Mouse (Mus musculus) heart, embryonic 11.5 days (tissue): ENCODE results near the gene 1700113H08Rik. TPM values are rescaled to one million over a fixed set of nuclear protein-coding genes. Genes with fewer than 3 reads are reported as not detected.

ENCODE experiments used
- ATAC-seq: fragments of 200-750 bp; cut with Nextera tagmentation; replicated peaks from 2 replicates; pipeline ENCODE4 v1.8.0; 2017; ENCODE audit warnings: moderate library complexity; ENCODE audit not compliant: insufficient number of reproducible peaks, low FRiP score, low TSS enrichment
- H3K27ac ChIP-seq: fragments of 300-500 bp; sonication (generic); 2 replicates; pipeline ENCODE4 v1.5.1; 2014; ENCODE audit warnings: mild to moderate bottlenecking, low read depth, low read length
- H3K27me3 ChIP-seq: fragments of 300-500 bp; sonication (generic); 2 replicates; pipeline ENCODE4 v1.6.1; 2014; ENCODE audit warnings: mild to moderate bottlenecking, low read length, mixed read lengths; ENCODE audit not compliant: control insufficient read depth, insufficient read depth
- H3K36me3 ChIP-seq: fragments of 300-500 bp; sonication (generic); 2 replicates; pipeline ENCODE4 v1.6.1; 2014; ENCODE audit warnings: mild to moderate bottlenecking, low read length, moderate library complexity, mixed read lengths; ENCODE audit not compliant: control insufficient read depth, insufficient read depth
- H3K4me1 ChIP-seq: fragments of 300-500 bp; sonication (generic); 2 replicates; pipeline ENCODE4 v1.6.1; 2014; ENCODE audit warnings: low read length; ENCODE audit not compliant: control insufficient read depth, insufficient read depth
- H3K4me2 ChIP-seq: fragments of 300-500 bp; sonication (generic); 2 replicates; pipeline ENCODE4 v1.6.1; 2014; ENCODE audit warnings: mild to moderate bottlenecking, moderate library complexity
- H3K4me3 ChIP-seq: fragments of 300-500 bp; sonication (generic); 2 replicates; pipeline ENCODE4 v1.5.1; 2014; ENCODE audit warnings: low read depth, low read length
- H3K9ac ChIP-seq: fragments of 300-500 bp; sonication (generic); 2 replicates; pipeline ENCODE4 v1.6.1; 2014; ENCODE audit warnings: mild to moderate bottlenecking, low read depth, low read length, moderate library complexity
- H3K9me3 ChIP-seq: fragments of 300-500 bp; sonication (generic); replicated peaks from 2 replicates; pipeline ENCODE4 v1.6.1; 2016; ENCODE audit warnings: low read length; ENCODE audit not compliant: control insufficient read depth
- WGBS: fragments of 180-500 bp; shearing (Covaris S2); extraction: QIAGEN DNeasy Blood & Tissue Kit; methylation state at CpG from one replicate; pipeline ENCODE4 v1.1.7; 2014; ENCODE audit not compliant: insufficient replicate concordance; 5-methylcytosine and 5-hydroxymethylcytosine counted together
- polyA plus RNA-seq: library from polyadenylated mRNA; unstranded; fragments of >200 nt; fragmentation: Nextera tagmentation; extraction: Ambion mirVana; gene quantifications from 2 replicates; pipeline ENCODE4 v1.2.1, GENCODE M21; 2014

1700113H08Rik gene
- polyA plus RNA-seq, 1 experiment from 2014 or later, result 0.20 TPM

DNA sequence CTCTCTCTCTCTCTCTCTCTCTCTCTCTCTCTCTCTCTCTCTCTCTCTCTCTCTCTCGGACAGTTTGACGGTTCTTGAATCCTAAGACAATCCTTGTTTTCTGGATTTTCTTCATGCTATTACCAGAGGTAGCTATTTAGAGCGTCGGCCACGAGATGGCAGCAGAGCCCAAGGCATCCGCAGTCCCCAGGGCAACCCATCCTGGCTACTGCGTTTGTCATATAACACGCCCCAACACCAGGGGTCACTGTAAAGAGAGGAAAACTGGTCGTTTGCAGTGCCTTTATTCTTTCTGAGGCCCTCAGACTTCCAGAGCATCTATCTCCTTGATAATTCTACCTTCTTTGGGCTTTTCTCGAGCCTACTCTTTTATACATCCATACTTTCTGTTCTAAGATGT lies 33.0 kb upstream of the 1700113H08Rik start:
- ATAC-seq, result 0 out of 2 replicates have a peak, but pooled peaks have one; percentile 59
- 4% methylated on average over 10 of the region's 10 CpGs for WGBS
- Histone ChIP-seq H3K4me1 (no peaks in the 10 kb centered on the region), H3K4me3 (no peak overlapping the region), H3K9ac (no peak overlapping the region), H3K27ac (no peak overlapping the region), H3K4me2 (no peak overlapping the region), H3K36me3 (no peaks in the 10 kb centered on the region), H3K9me3 (no peaks in the 10 kb centered on the region), H3K27me3 (0 out of 2 replicates have a peak, but pooled peaks cover 2% of the 10 kb centered on the region)

GRCm38 (mm10) chr10:87032768-87033167 lies 25.1 kb upstream of the 1700113H08Rik start:
- Histone ChIP-seq H3K4me1 (peaks cover 2% of the 10 kb centered on the region), H3K4me3 (no peak overlapping the region), H3K36me3 (no peaks in the 10 kb centered on the region), H3K4me2 (no peak overlapping the region), H3K9ac (no peak overlapping the region), H3K27ac (no peak overlapping the region), H3K9me3 (no peaks in the 10 kb centered on the region), H3K27me3 (no peaks in the 10 kb centered on the region)
- ATAC-seq, result no peak
- 75% methylated on average over 8 of the region's 8 CpGs for whole genome bisulfite sequencing

DNA sequence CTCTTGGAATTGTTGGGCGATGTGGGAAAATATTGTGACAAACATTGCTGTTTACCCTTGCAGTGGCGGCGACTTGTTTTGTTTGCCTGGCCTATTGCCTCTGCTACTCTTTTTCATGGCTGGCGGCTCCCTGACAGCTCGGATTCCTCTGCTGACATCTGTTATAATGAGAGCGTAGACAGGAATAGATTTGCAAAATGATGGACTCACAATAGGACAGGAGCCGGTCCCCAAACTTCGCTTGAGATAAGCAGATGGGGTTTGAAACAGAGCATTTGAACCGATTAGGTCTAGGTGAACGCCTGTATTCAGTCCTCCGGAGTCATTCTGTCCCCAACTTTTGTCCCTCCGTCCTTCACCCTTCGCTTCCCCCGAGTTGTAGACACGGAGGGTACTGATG lies 22.0 kb upstream of the 1700113H08Rik start:
- no peak overlapping the region for H3K27ac ChIP-seq
- H3K9ac ChIP-seq, result no peak overlapping the region
- no peaks in the 10 kb centered on the region for H3K36me3 ChIP-seq
- no peaks in the 10 kb centered on the region for H3K9me3 ChIP-seq
- H3K4me1 ChIP-seq, result peaks cover 8% of the 10 kb centered on the region
- no peak for ATAC-seq
- WGBS, result 78% methylated on average over 15 of the region's 15 CpGs
- no peak overlapping the region for H3K4me2 ChIP-seq
- H3K4me3 ChIP-seq, result no peak overlapping the region
- no peaks in the 10 kb centered on the region for H3K27me3 ChIP-seq

DNA sequence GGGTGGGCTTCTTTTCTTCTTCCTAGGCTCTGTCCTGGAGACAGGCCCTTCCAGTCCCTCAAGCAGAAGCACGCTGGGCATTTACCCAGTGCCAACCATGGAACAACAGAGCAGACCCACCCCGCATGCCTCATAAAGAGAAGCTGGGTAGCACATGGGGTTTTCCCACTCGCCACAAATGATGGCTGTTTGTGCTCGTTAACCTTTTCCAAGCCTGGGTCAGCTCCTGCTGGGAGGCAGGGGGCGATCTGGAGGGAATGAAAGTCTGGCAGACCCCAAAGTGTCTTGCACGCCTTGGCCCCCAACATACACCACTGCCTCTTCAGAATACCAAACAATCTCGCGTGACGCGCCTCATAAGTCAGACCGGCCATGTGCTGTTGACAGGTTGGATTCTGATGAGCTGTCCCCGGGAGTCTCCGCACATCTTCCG lies 21.6 kb upstream of the 1700113H08Rik start:
- Histone ChIP-seq H3K4me2 (peak overlapping the region; percentile 25; the same call in 1 of the 2 replicates), H3K4me1 (peaks cover 8% of the 10 kb centered on the region), H3K9me3 (no peaks in the 10 kb centered on the region), H3K27me3 (no peaks in the 10 kb centered on the region), H3K36me3 (no peaks in the 10 kb centered on the region), H3K27ac (no peak overlapping the region), H3K9ac (no peak overlapping the region), H3K4me3 (no peak overlapping the region)
- WGBS, result 51% methylated on average over 14 of the region's 14 CpGs
- no peak for ATAC-seq

DNA sequence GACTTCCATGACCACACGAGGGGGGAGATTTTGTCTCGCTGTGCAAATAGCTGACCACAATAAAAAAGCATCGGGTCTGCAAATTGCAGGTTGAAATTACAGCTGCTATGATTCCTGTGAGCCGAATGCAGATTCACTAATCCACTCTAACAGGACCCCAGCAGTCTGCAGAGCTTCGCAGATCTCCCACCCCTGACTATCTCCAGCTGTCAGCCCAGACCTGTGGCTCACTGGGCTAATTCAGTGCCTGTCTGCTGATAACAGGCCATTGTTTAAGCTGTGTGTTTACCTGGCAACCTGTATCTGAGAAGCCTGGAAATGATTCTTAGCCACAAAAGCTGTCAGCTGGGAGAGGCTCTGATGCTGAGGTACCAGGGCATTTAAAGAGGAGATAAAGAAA lies 20.8 kb upstream of the 1700113H08Rik start:
- Histone ChIP-seq H3K9me3 (no peaks in the 10 kb centered on the region), H3K27ac (no peak overlapping the region), H3K4me3 (no peak overlapping the region), H3K27me3 (no peaks in the 10 kb centered on the region), H3K36me3 (no peaks in the 10 kb centered on the region), H3K4me1 (peaks cover 8% of the 10 kb centered on the region), H3K4me2 (peak overlapping the region; percentile 25; the same call in 1 of the 2 replicates), H3K9ac (no peak overlapping the region)
- WGBS, result 25% methylated on average over 5 of the region's 5 CpGs
- ATAC-seq, result 0 out of 2 replicates have a peak, but pooled peaks have one; percentile 55

DNA sequence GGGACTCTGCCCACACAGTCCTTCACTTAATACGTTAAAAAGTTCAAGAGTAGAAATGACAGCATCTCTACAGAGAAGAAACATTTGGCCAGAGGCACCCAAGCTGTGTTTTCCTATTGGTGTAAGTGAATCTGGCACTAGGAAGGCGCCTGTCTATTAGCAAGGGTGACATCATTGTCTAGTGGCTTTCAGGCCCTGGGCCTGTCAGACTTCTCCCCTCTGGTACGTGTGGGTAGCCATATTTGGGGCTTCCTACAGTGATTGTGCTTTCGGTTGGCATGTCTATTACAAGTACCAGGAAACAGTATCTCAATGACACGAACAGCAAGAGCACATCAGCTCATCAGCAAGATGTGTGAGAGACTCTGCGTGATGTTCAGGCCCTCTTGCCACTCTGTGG lies 18.5 kb upstream of the 1700113H08Rik start:
- H3K27me3 ChIP-seq, result 0 out of 2 replicates have a peak, but pooled peaks cover 3% of the 10 kb centered on the region
- H3K9me3 ChIP-seq, result no peaks in the 10 kb centered on the region
- H3K4me2 ChIP-seq, result no peak overlapping the region
- H3K4me3 ChIP-seq, result no peak overlapping the region
- ATAC-seq, result no peak
- no peaks in the 10 kb centered on the region for H3K36me3 ChIP-seq
- H3K4me1 ChIP-seq, result peaks cover 8% of the 10 kb centered on the region
- WGBS, result 48% methylated on average over 6 of the region's 6 CpGs
- no peak overlapping the region for H3K9ac ChIP-seq
- peak overlapping the region; percentile 32; the same call in 1 of the 2 replicates for H3K27ac ChIP-seq

DNA sequence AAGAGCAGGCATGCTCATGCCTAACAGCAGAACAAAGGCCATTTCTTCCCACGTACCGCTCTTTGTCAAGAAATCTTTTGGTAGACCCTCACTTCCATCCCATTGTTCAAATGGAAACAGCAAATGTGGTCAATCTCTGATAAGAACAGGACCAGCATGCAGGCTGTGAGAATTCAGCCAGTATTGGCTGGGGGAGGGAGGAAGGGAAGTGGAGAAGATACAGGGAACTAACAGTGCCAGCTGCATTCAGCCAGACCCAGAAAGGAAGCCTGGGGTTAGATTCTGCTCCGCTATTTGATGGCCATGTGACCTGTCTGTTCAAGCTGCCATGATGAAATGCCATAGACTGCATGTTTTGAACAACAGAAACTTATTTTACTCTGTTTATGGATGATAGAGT lies 18.0 kb upstream of the 1700113H08Rik start:
- ATAC-seq, result 0 out of 2 replicates have a peak, but pooled peaks have one; percentile 14
- H3K27ac ChIP-seq, result peak overlapping the region; percentile 32; the same call in 1 of the 2 replicates
- no peak overlapping the region for H3K4me3 ChIP-seq

DNA sequence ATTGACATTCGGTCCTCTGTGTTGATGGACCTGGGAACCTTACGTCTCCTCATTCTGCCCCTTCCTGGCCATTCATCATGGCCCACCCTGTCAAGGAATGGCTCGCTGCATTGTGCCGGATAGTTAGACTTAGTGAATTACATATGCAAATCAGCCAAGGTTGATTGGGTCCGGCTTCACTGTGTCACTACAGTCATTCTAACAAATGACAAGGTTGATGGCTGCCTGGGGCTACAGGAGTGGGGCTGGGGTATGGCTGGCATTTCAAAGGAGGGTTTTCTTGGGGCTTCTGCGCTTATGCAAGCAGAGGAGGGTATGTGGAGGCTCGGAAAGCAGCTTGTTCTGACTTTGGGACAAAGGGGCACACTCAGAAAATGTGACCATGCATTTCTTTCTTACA lies 16.6 kb upstream of the 1700113H08Rik start:
- Histone ChIP-seq H3K27me3 (0 out of 2 replicates have a peak, but pooled peaks cover 3% of the 10 kb centered on the region), H3K36me3 (no peaks in the 10 kb centered on the region), H3K4me3 (no peak overlapping the region), H3K4me1 (peaks cover 8% of the 10 kb centered on the region), H3K27ac (no peak overlapping the region), H3K4me2 (no peak overlapping the region), H3K9ac (no peak overlapping the region), H3K9me3 (no peaks in the 10 kb centered on the region)
- no peak for ATAC-seq
- WGBS, result 82% methylated on average over 7 of the region's 7 CpGs

More for the DNA sequence above, 18.0 kb upstream of the 1700113H08Rik start:
- Histone ChIP-seq H3K27me3 (0 out of 2 replicates have a peak, but pooled peaks cover 3% of the 10 kb centered on the region), H3K36me3 (no peaks in the 10 kb centered on the region), H3K4me2 (no peak overlapping the region), H3K4me1 (peaks cover 8% of the 10 kb centered on the region), H3K9ac (no peak overlapping the region), H3K9me3 (no peaks in the 10 kb centered on the region)
- 37% methylated on average over 3 of the region's 3 CpGs for WGBS

DNA sequence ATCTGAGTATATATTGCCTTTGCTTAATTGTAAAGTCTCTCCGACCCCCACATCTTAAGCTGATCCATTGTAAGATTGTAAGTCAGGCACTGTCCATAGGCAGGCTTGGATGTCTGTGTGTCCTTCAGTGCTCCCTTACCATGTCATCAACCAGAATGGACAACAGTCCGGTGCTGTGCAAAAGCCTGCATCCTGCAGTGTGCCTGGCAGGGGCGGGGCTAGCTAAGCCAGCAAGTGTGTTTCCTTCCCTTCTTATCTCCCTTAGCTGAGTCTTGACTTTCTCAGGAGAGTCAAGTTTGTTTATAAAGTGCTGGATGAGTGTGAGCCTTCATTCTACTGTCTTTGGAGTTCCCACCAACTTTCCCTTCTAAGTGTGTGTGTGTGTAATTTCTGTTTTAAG lies 12.6 kb upstream of the 1700113H08Rik start:
- H3K36me3 ChIP-seq, result no peaks in the 10 kb centered on the region
- H3K4me2 ChIP-seq, result no peak overlapping the region
- no peaks in the 10 kb centered on the region for H3K4me1 ChIP-seq
- H3K9me3 ChIP-seq, result no peaks in the 10 kb centered on the region
- H3K9ac ChIP-seq, result no peak overlapping the region
- peak; percentile 68; the same call in 1 of the 2 replicates for ATAC-seq
- H3K4me3 ChIP-seq, result no peak overlapping the region
- H3K27ac ChIP-seq, result no peak overlapping the region
- H3K27me3 ChIP-seq, result peaks cover 4% of the 10 kb centered on the region; the same call in 1 of the 2 replicates
- WGBS, result 35% methylated on average over 3 of the region's 3 CpGs
